Mouse (Mus musculus) brown adipose tissue, adult 24 weeks (tissue): ENCODE data around the gene Rasl12. TPM values are rescaled to one million over a fixed set of nuclear protein-coding genes. Genes with fewer than 3 reads are reported as not detected.
A peak's percentile ranks its signal among the peaks of the same experiment; 100 is the strongest.

Source experiments
- H3K27ac ChIP-seq: fragments of 200-500 bp; replicated peaks from 2 replicates; pipeline ENCODE4 v1.5.1; 2012; ENCODE audit warnings: low read depth, mild to moderate bottlenecking, low read length
- H3K4me1 ChIP-seq: fragments of 200-500 bp; 2 replicates; pipeline ENCODE4 v1.6.1; 2012; ENCODE audit warnings: low read length, mixed read lengths; ENCODE audit not compliant: control insufficient read depth, insufficient read depth, insufficient read length
- H3K4me3 ChIP-seq: fragments of 200-500 bp; 2 replicates; pipeline ENCODE4 v1.5.1; 2012; ENCODE audit warnings: low read depth, mild to moderate bottlenecking, low read length, moderate library complexity; ENCODE audit not compliant: insufficient read depth
- polyA plus RNA-seq: library from polyadenylated mRNA; stranded (reverse); fragments of >200 nt; gene quantifications from 2 replicates; pipeline ENCODE4 v1.2.4, GENCODE M21; 2012; ENCODE audit not compliant: missing spikeins, insufficient read depth, insufficient read length

The Rasl12 gene
- polyA plus RNA-seq, 1 experiment = 138 TPM

DNA sequence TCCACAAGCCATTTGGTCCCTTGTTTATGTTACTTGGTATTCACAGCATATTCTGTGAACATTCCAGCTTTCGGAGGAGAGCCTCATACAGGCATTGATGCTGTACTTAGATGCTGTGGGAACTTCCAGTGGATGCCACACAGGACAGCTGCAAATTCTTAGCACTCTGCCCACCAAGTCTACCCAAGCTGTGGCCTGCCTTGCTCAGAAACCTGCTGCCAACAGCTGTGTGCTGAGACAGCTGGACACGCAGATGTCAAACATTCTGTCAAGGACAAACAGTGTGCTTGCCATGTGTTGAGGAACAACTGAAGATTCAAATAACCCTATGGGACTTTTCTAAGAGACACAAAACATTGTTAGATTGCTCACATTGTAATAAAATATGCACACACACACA is 60.7 kb downstream of the Rasl12 start:
- Histone ChIP-seq H3K4me3 (no peak overlapping the region), H3K4me1 (peaks cover 3% of the 10 kb centered on the region; the same call in 1 of the 2 replicates), H3K27ac (no peak overlapping the region)

DNA sequence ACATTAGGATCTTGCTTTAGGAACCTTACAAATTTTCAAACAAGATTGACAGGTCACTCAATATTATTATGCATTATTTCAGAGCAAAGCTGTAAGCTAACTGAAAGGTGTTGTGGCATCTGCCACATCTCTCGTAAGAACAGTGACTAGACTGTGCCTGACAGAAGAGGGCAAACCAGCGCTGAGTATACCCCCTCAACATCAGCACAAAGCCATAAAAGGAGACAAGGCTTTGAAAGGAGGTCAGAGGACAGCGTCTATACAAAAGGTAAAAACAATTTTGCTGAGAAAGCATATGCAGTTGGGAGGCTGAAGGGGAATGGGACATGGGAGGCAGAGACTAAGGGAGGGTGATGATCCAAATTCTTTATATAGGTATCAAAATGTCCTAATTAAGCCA is 61.9 kb downstream of the Rasl12 start:
- Histone ChIP-seq H3K27ac (no peak overlapping the region), H3K4me3 (no peak overlapping the region), H3K4me1 (peaks cover 5% of the 10 kb centered on the region)

DNA sequence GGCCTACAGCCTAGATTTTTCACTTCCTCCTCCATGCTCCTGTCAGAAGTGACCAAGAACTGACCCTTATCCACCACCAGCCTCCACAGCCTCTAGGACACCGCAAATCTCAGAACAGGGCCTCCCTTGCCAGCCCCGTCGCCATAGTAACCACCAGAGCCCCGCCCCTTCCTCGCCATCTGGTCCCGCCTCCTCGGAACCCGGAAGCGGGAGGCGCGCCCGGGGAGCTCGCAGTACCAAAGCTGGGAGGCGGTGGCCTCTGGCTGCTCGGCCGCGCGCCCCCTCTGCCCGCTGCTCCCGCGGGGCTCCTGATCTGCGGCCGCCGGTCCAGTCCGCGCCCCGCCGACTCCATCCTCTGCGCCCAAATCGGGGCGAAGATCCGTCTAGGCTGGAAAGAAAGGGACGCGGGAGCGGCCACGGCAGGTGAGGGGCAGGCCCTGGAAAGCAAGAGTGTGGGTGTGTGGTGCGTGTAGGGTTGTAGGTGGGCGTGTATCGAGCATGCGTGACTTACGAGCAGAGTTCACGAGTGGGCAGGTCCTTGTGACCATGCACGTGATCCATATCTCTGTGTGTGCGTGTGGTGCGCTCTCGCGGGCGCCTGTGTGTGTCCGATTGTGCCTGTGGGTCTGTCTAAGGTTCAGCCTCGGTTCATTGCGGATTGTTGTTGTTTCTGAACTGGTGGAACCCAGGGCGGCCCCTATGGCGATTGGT is 62.6 kb downstream of the Rasl12 start, which contains the start of gene Spg21:
Gene Spg21 (plus strand): TSS at position 216 of the 711 bp plus-strand sequence.
- H3K4me3 ChIP-seq = peak within 1 kb of the TSS; percentile 91
- peak within 1 kb of the TSS; percentile 44 for H3K27ac ChIP-seq
- peaks cover 5% of the 10 kb centered on the region for H3K4me1 ChIP-seq

DNA sequence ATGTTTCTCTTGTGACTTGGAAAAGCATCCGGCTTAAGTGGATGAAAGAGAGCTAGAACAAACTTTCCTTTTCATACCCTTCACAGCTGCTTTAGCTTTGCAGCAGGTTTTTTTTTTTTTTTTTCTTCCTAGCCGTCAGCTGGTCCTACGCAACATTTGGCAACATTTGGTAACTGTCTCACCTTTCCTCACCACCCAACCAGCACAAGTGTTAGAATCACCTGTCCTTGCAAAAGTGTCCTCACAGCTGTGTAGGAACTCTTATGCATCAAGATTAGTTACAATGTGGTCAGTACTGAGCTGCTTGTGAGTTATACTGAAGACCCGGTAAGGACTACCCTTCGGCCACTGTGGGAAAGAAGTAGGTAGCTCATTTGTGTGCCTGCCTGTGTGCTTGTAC is 64.2 kb downstream of the Rasl12 start:
- H3K27ac ChIP-seq = no peak overlapping the region
- peaks cover 9% of the 10 kb centered on the region for H3K4me1 ChIP-seq
- no peak overlapping the region for H3K4me3 ChIP-seq

DNA sequence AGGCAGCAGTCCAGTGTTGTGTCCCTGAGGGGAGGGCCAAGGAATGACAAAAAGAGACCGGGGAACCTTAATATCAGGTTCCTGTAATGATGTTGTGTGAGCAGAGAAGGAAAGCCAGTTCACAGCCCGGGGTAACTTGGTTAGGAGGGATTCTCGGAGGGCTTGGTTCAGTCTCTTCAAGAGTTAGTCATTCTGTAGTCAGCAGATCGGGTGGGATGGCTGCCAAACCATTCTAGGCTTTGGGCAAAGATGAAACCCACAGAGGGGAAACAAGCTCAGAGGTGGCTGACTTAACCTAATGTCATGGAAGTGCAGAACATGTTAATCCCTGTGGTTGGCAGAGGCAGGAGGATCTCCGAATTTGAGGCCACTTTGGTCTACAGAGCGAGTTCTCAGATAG is 65.9 kb downstream of the Rasl12 start:
- H3K4me1 ChIP-seq = peaks cover 9% of the 10 kb centered on the region
- peak overlapping the region; percentile 63 for H3K27ac ChIP-seq
- no peak overlapping the region for H3K4me3 ChIP-seq

Other genes starting within 250 kb of the Rasl12 start
- gene Parp16, start 203.2 kb upstream of the Rasl12 start, polyA plus RNA-seq = 11.9 and 16.2 TPM in 2 replicates
- 1.2 and 3.1 TPM in 2 replicates for gene Cilp, start 133.3 kb upstream of the Rasl12 start, polyA plus RNA-seq
- gene Clpx, start 104.2 kb upstream of the Rasl12 start, polyA plus RNA-seq = 97.1 and 113 TPM in 2 replicates
- 7.3 and 11.6 TPM in 2 replicates for gene Pdcd7, start 52.4 kb upstream of the Rasl12 start, polyA plus RNA-seq
- gene Ubap1l, start 37.5 kb upstream of the Rasl12 start, polyA plus RNA-seq = 0.75 TPM in 1 of 2 replicates, not detected in the other
- 1.0 and 2.7 TPM in 2 replicates for gene Kbtbd13, start 6.9 kb upstream of the Rasl12 start, polyA plus RNA-seq
- not detected in 2 replicates for gene Slc51b, start 24.4 kb downstream of the Rasl12 start, polyA plus RNA-seq
- gene Mtfmt, start 37.3 kb downstream of the Rasl12 start, polyA plus RNA-seq = 10.1 and 15.0 TPM in 2 replicates
- 50.0 and 57.1 TPM in 2 replicates for gene Spg21, start 62.4 kb downstream of the Rasl12 start, polyA plus RNA-seq
- gene Ankdd1a, start 121.7 kb downstream of the Rasl12 start, polyA plus RNA-seq = not detected in 2 replicates
- gene Plekho2, start 181.5 kb downstream of the Rasl12 start, polyA plus RNA-seq = 6.2 and 7.5 TPM in 2 replicates
- not detected in 2 replicates for gene Pif1, start 188.7 kb downstream of the Rasl12 start, polyA plus RNA-seq
- 72.4 and 81.8 TPM in 2 replicates for gene Rbpms2, start 231.1 kb downstream of the Rasl12 start, polyA plus RNA-seq